Mouse (Mus musculus) MEL (cell line): ENCODE results near the gene Edf1. TPM values are rescaled to one million over a fixed set of nuclear protein-coding genes. Genes with fewer than 3 reads are reported as not detected.

ENCODE experiments used
- DNase-seq: peaks from one replicate; pipeline ENCODE4 v3.0.0; 2011; ENCODE audit warnings: low read depth, low spot score
- H3K27ac ChIP-seq: 2 replicates; pipeline ENCODE4 v1.5.1; 2012; ENCODE audit warnings: low read depth, mild to moderate bottlenecking, control low read depth, low read length, moderate library complexity; ENCODE audit not compliant: control insufficient read depth
- H3K27me3 ChIP-seq, 2 experiments: fragments of 150-350 bp in 1 of 2; sonication (generic) in 1 of 2; 2 replicates each; pipeline ENCODE4 v1.6.1; 2012; ENCODE audit warnings: low read length in 2 of 2, mild to moderate bottlenecking in 2 of 2, improper control_type of control experiment in 1 of 2, moderate library complexity in 1 of 2; ENCODE audit not compliant: insufficient read depth in 2 of 2, control insufficient read depth in 1 of 2
- H3K36me3 ChIP-seq, 2 experiments: 2 replicates each; pipeline ENCODE4 v1.6.1; 2012 to 2014; ENCODE audit warnings: low read length in 2 of 2, improper control_type of control experiment in 1 of 2, inconsistent platforms in 1 of 2, mild to moderate bottlenecking in 1 of 2; ENCODE audit not compliant: insufficient read depth in 2 of 2, control insufficient read depth in 1 of 2
- H3K4me1 ChIP-seq, 2 experiments: fragments of 150-350 bp in 1 of 2; sonication (generic) in 1 of 2; 2 replicates each; pipeline ENCODE4 v1.6.1; 2012; ENCODE audit warnings: low read length in 2 of 2, improper control_type of control experiment in 1 of 2, mild to moderate bottlenecking in 1 of 2; ENCODE audit not compliant: insufficient read depth in 2 of 2, control insufficient read depth in 1 of 2
- H3K4me3 ChIP-seq, 2 experiments: fragments of 150-350 bp in 1 of 2; sonication (generic) in 1 of 2; 2 replicates each; pipeline ENCODE4 v1.5.1; 2012; ENCODE audit warnings: low read depth in 2 of 2, low read length in 2 of 2, mild to moderate bottlenecking in 2 of 2, moderate library complexity in 2 of 2, control low read depth in 1 of 2, improper control_type of control experiment in 1 of 2; ENCODE audit not compliant: control insufficient read depth in 1 of 2, insufficient read depth in 1 of 2
- H3K79me2 ChIP-seq: 2 replicates; pipeline ENCODE4 v1.6.1; 2012; ENCODE audit warnings: mild to moderate bottlenecking, low read length, moderate library complexity; ENCODE audit not compliant: control insufficient read depth, poor library complexity, insufficient read depth
- H3K9ac ChIP-seq: 2 replicates; pipeline ENCODE4 v1.6.1; 2012; ENCODE audit warnings: low read depth, mild to moderate bottlenecking, control low read depth, low read length, moderate library complexity; ENCODE audit not compliant: control insufficient read depth, poor library complexity, severe bottlenecking
- H3K9me3 ChIP-seq: fragments of 150-350 bp; sonication (generic); replicated peaks from 2 replicates; pipeline ENCODE4 v1.6.1; 2012; ENCODE audit warnings: mild to moderate bottlenecking, low read length, improper control_type of control experiment, moderate library complexity; ENCODE audit not compliant: insufficient read depth
- CHD1 ChIP-seq: IDR thresholded peaks from 2 replicates; pipeline ENCODE4 v1.6.1; 2012; ENCODE audit warnings: low read depth, mild to moderate bottlenecking, inconsistent platforms, low read length, improper control_type of control experiment
- CHD2 ChIP-seq: IDR thresholded peaks from 2 replicates; pipeline ENCODE4 v1.6.1; 2011; ENCODE audit warnings: low read length, improper control_type of control experiment
- ELF1 ChIP-seq: IDR thresholded peaks from 2 replicates; pipeline ENCODE4 v1.6.1; 2014; ENCODE audit warnings: low read depth, mild to moderate bottlenecking, inconsistent platforms, low read length, improper control_type of control experiment, moderate library complexity
- EP300 ChIP-seq, 2 experiments: IDR thresholded peaks; 2 replicates each; pipeline ENCODE4 v1.6.1; 2011; ENCODE audit warnings: improper control_type of control experiment in 2 of 2, low read length in 2 of 2, low read depth in 1 of 2, mild to moderate bottlenecking in 1 of 2
- GATA1 ChIP-seq: IDR thresholded peaks from 2 replicates; pipeline ENCODE4 v1.6.1; 2011; ENCODE audit warnings: low read depth, low read length, improper control_type of control experiment
- MAFK ChIP-seq: IDR thresholded peaks from 2 replicates; pipeline ENCODE4 v1.6.1; 2011; ENCODE audit warnings: low read depth, mild to moderate bottlenecking, low read length, improper control_type of control experiment, borderline replicate concordance
- MAX ChIP-seq: IDR thresholded peaks from 2 replicates; pipeline ENCODE4 v1.6.1; 2011; ENCODE audit warnings: low read length, improper control_type of control experiment
- MXI1 ChIP-seq: IDR thresholded peaks from 2 replicates; pipeline ENCODE4 v1.6.1; 2011; ENCODE audit warnings: mild to moderate bottlenecking, low read depth, low read length, improper control_type of control experiment
- NELFE ChIP-seq: IDR thresholded peaks from 2 replicates; pipeline ENCODE4 v1.6.1; 2011; ENCODE audit warnings: low read depth, low read length, improper control_type of control experiment
- POLR2A ChIP-seq, 2 experiments: IDR thresholded peaks; 2 replicates each; pipeline ENCODE4 v1.6.1; 2011 to 2012; ENCODE audit warnings: low read length in 2 of 2, mild to moderate bottlenecking in 2 of 2, control low read depth in 1 of 2, improper control_type of control experiment in 1 of 2, low read depth in 1 of 2, moderate library complexity in 1 of 2; ENCODE audit not compliant: control insufficient read depth in 1 of 2, insufficient read depth in 1 of 2, poor library complexity in 1 of 2
- POLR2AphosphoS2 ChIP-seq: IDR thresholded peaks from 2 replicates; pipeline ENCODE4 v1.6.1; 2011; ENCODE audit warnings: low read length, improper control_type of control experiment
- RCOR1 ChIP-seq: IDR thresholded peaks from 2 replicates; pipeline ENCODE4 v1.6.1; 2012; ENCODE audit warnings: low read depth, mild to moderate bottlenecking, inconsistent platforms, low read length, improper control_type of control experiment
- SIN3A ChIP-seq: IDR thresholded peaks from 2 replicates; pipeline ENCODE4 v1.6.1; 2012; ENCODE audit warnings: low read length, improper control_type of control experiment, inconsistent platforms
- SMC3 ChIP-seq: IDR thresholded peaks from 2 replicates; pipeline ENCODE4 v1.6.1; 2011; ENCODE audit warnings: low read depth, low read length, improper control_type of control experiment
- TAL1 ChIP-seq: IDR thresholded peaks from 2 replicates; pipeline ENCODE4 v1.6.1; 2012; ENCODE audit warnings: mild to moderate bottlenecking, inconsistent platforms, low read length, moderate library complexity, mixed read lengths
- TBP ChIP-seq: IDR thresholded peaks from 2 replicates; pipeline ENCODE4 v1.8.0; 2011; ENCODE audit warnings: low read depth, low read length, improper control_type of control experiment
- TCF12 ChIP-seq: IDR thresholded peaks from 2 replicates; pipeline ENCODE4 v1.6.1; 2014; ENCODE audit warnings: low read depth, mild to moderate bottlenecking, inconsistent platforms, low read length, improper control_type of control experiment, moderate library complexity
- USF2 ChIP-seq, 2 experiments: IDR thresholded peaks; 2 replicates each; pipeline ENCODE4 v1.6.1; 2011 to 2012; ENCODE audit warnings: improper control_type of control experiment in 2 of 2, low read length in 2 of 2, borderline replicate concordance in 1 of 2, inconsistent platforms in 1 of 2, low read depth in 1 of 2, mild to moderate bottlenecking in 1 of 2; ENCODE audit not compliant: insufficient read depth in 1 of 2
- ZC3H11A ChIP-seq: IDR thresholded peaks from 2 replicates; pipeline ENCODE4 v1.6.1; 2012; ENCODE audit warnings: low read depth, mild to moderate bottlenecking, inconsistent platforms, low read length, improper control_type of control experiment
- ZKSCAN1 ChIP-seq: IDR thresholded peaks from 2 replicates; pipeline ENCODE4 v1.6.1; 2012; ENCODE audit warnings: low read depth, mild to moderate bottlenecking, inconsistent platforms, low read length, improper control_type of control experiment, moderate library complexity
- ZMIZ1 ChIP-seq: IDR thresholded peaks from 2 replicates; pipeline ENCODE4 v1.6.1; 2012; ENCODE audit warnings: low read depth, mild to moderate bottlenecking, inconsistent platforms, low read length, improper control_type of control experiment, moderate library complexity
- ZNF384 ChIP-seq: IDR thresholded peaks from 2 replicates; pipeline ENCODE4 v1.6.1; 2012; ENCODE audit warnings: low read depth, mild to moderate bottlenecking, inconsistent platforms, low read length, improper control_type of control experiment
- polyA plus RNA-seq, 2 experiments: library from polyadenylated mRNA; stranded (reverse) in 1 of 2; unstranded in 1 of 2; fragments of >175 nt in 1 of 2; fragments of >200 nt in 1 of 2; gene quantifications; 2 replicates each; pipeline versions ENCODE4 v1.2.1 to v1.2.4; 2012; ENCODE audit warnings: low replicate concordance in 2 of 2, low read depth in 1 of 2; ENCODE audit not compliant: insufficient read length in 2 of 2, insufficient read depth in 1 of 2, missing spikeins in 1 of 2
- total RNA-seq: library from RNA; depleted of rRNA; stranded (reverse); fragments of 300-350 nt; gene quantifications from 2 replicates; pipeline ENCODE4 v1.2.3, GENCODE M21; 2012

Gene Edf1
- total and polyA plus RNA-seq, 3 experiments: 142 to 318 TPM; not detected in 1

DNA sequence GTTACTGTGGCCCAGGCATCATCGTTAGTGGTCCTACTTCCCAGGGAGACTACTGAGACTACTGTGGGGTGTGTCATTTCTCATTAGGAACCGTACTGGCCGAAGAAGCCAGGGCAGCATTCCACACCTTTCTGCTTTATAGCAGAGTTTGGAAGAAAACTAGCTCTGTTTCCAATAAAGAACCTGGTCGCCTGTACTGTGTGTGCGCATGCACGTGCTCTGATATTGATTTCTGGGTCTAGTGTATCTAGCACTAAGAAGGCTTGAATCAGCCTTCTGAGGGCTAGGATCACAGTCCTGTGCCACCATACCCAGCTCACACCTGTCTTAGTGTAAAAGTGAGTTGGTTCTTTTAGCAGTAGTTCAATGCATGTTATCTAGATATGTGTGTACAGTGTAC, 1.1 kb downstream of the Edf1 start:
- peaks cover 20% of the 10 kb centered on the region for H3K79me2 ChIP-seq
- TF ChIP-seq POLR2AphosphoS2 (no peak), TAL1 (no peak), GATA1 (no peak), CHD2 (no peak), ZKSCAN1 (no peak), NELFE (no peak), ELF1 (no peak), SIN3A (no peak), TBP (no peak), RCOR1 (no peak), MAX (no peak), ZNF384 (no peak), CHD1 (no peak), SMC3 (no peak), POLR2A (IDR thresholded peaks at IDR 0.05; ENCODE audit: control insufficient read depth in 1 of 2, insufficient read depth in 1 of 2, low read depth in 1 of 2, low read length in 2 of 2, poor library complexity in 1 of 2) (no peak), MAFK (no peak), ZMIZ1 (no peak)
- H3K4me3 ChIP-seq: peak overlapping the region; percentile 74 to 86
- no peaks in the 10 kb centered on the region for H3K9me3 ChIP-seq
- H3K27ac ChIP-seq: no peak overlapping the region
- DNase-seq: no peak
- peaks cover 4 to 7% of the 10 kb centered on the region in 2 experiments for H3K4me1 ChIP-seq
- H3K9ac ChIP-seq: peak overlapping the region; percentile 87
- no peaks in the 10 kb centered on the region for H3K27me3 ChIP-seq
- H3K36me3 ChIP-seq: peaks cover 6 to 10% of the 10 kb centered on the region in 2 experiments

DNA sequence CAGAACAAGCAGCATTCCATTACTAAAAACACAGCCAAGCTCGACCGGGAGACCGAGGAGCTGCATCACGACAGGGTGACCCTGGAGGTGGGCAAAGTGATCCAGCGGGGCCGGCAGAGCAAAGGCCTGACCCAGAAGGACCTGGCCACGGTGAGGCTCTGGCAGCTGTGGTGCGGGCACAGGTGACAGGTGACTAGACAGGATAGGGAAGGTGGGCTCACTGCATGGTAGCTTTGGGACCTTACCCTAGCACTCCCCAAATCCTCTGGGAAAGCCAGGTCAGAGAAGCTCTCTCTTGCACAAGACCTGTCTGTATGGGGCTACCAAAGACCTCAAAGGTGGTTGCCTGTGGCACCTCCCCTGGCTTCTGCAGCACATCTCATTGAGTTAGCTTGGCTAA, 2.9 kb downstream of the Edf1 start:
- H3K36me3 ChIP-seq: peaks cover 6 to 10% of the 10 kb centered on the region in 2 experiments
- TF ChIP-seq MXI1: no peak
- no peak for TF ChIP-seq TCF12
- no peak for TF ChIP-seq RCOR1
- no peak for TF ChIP-seq EP300 (IDR thresholded peaks at IDR 0.05; ENCODE audit: low read depth in 1 of 2, low read length in 2 of 2)
- no peak for TF ChIP-seq ZC3H11A
- no peak for TF ChIP-seq USF2 (IDR thresholded peaks at IDR 0.05; ENCODE audit: borderline replicate concordance in 1 of 2, insufficient read depth in 1 of 2, low read depth in 1 of 2, low read length in 2 of 2)

More for the DNA sequence above, 2.9 kb downstream of the Edf1 start:
- Histone ChIP-seq H3K27ac (no peak overlapping the region), H3K4me1 (peaks cover 4 to 7% of the 10 kb centered on the region in 2 experiments), H3K9ac (no peak overlapping the region), H3K4me3 (no peak overlapping the region), H3K79me2 (peaks cover 20% of the 10 kb centered on the region), H3K27me3 (no peaks in the 10 kb centered on the region), H3K9me3 (no peaks in the 10 kb centered on the region)
- DNase-seq: no peak
